Mouse (Mus musculus): ENCODE measurements around the gene Slc13a3. TPM values are rescaled to one million over a fixed set of nuclear protein-coding genes. Genes with fewer than 3 reads are reported as not detected.

Gene Slc13a3
- polyA plus RNA-seq, 1 experiment from 2014 or later = 0.17 TPM

- H3K36me3 ChIP-seq (ENCODE audit: control insufficient read depth, insufficient read depth, low read length) = peaks cover 7% of the 10 kb centered on the region; the same call in 1 of the 2 replicates
- 18% methylated on average over 3 of the region's 3 CpGs for WGBS
- ATAC-seq (ENCODE audit: low FRiP score) (no peak), DNase-seq (ENCODE audit: low spot score) (no peak)
- 0 out of 2 replicates have a peak, but pooled peaks cover 2% of the 10 kb centered on the region for H3K4me1 ChIP-seq (replicated peaks; ENCODE audit: control insufficient read depth, insufficient read depth, low read length)
- H3K4me3 ChIP-seq (ENCODE audit: low read depth, low read length) = no peak overlapping the region
- no peaks in the 10 kb centered on the region for H3K27me3 ChIP-seq (ENCODE audit: control insufficient read depth, insufficient read depth, low read length)
- no peak overlapping the region for H3K27ac ChIP-seq (ENCODE audit: low read depth, low read length)
- no peaks in the 10 kb centered on the region for H3K9me3 ChIP-seq (ENCODE audit: control insufficient read depth, low read length)
- no peak overlapping the region for H3K9ac ChIP-seq (ENCODE audit: low read depth, low read length)
- no peak overlapping the region for H3K4me2 ChIP-seq (replicated peaks; ENCODE audit: low read depth, low read length)
These were observed 102.0 kb downstream of the Slc13a3 start for GRCm38 (mm10) chr2:165371066-165371465.

DNA sequence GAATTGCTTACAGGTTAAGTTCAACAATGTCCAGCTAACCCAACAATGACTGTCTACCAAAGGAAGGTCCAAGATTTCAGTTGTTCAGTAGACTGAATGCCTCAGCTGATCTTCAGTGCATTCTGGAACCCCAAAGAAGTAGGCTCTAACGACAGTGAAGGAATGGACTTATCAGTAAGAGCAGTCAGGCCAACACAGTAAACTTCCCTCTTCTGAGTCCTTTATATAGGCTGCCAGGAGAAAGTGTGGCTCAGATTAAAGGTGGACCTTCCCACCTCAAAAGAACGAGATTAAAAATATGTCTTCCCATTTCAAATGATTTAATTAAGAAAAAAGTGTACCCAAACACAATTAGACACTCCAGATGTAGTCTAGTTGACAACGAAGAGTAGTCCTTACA lies 102.7 kb downstream of the Slc13a3 start:
- Histone ChIP-seq H3K9me3 (ENCODE audit: control insufficient read depth, low read length) (no peaks in the 10 kb centered on the region), H3K4me2 (replicated peaks; ENCODE audit: low read depth, low read length) (no peak overlapping the region), H3K36me3 (ENCODE audit: control insufficient read depth, insufficient read depth, low read length) (peaks cover 7% of the 10 kb centered on the region; the same call in 1 of the 2 replicates), H3K27me3 (ENCODE audit: control insufficient read depth, insufficient read depth, low read length) (no peaks in the 10 kb centered on the region), H3K4me1 (replicated peaks; ENCODE audit: control insufficient read depth, insufficient read depth, low read length) (0 out of 2 replicates have a peak, but pooled peaks cover 2% of the 10 kb centered on the region), H3K4me3 (ENCODE audit: low read depth, low read length) (no peak overlapping the region), H3K27ac (ENCODE audit: low read depth, low read length) (no peak overlapping the region), H3K9ac (ENCODE audit: low read depth, low read length) (no peak overlapping the region)
- no peak for DNase-seq (ENCODE audit: low spot score)
- WGBS = 87% methylated on average over 3 of the region's 3 CpGs
- ATAC-seq (ENCODE audit: low FRiP score) = no peak

GRCm38 (mm10) chr2:165368496-165368895 lies 104.5 kb downstream of the Slc13a3 start, which contains the start of gene Zfp663:
Gene Zfp663 (minus strand): TSS chr2:165368729.
- under 1% methylated on average over 27 of the region's 27 CpGs for WGBS
- Histone ChIP-seq H3K4me2 (replicated peaks; ENCODE audit: low read depth, low read length) (peak within 1 kb of the TSS; percentile 86), H3K27me3 (ENCODE audit: control insufficient read depth, insufficient read depth, low read length) (no peaks in the 10 kb centered on the region), H3K9me3 (ENCODE audit: control insufficient read depth, low read length) (no peaks in the 10 kb centered on the region), H3K4me3 (ENCODE audit: low read depth, low read length) (peak within 1 kb of the TSS; percentile 54), H3K36me3 (ENCODE audit: control insufficient read depth, insufficient read depth, low read length) (no peaks in the 10 kb centered on the region), H3K27ac (ENCODE audit: low read depth, low read length) (peak within 1 kb of the TSS; percentile 81), H3K4me1 (replicated peaks; ENCODE audit: control insufficient read depth, insufficient read depth, low read length) (peaks cover 4% of the 10 kb centered on the region; the same call in 1 of the 2 replicates), H3K9ac (ENCODE audit: low read depth, low read length) (peak within 1 kb of the TSS; percentile 78)
- ATAC-seq (ENCODE audit: low FRiP score) = peak; percentile 72
- DNase-seq (ENCODE audit: low spot score) = peak; percentile 89

- peak; percentile 47 for ATAC-seq (ENCODE audit: low FRiP score)
- no peaks in the 10 kb centered on the region for H3K9me3 ChIP-seq (ENCODE audit: control insufficient read depth, low read length)
These were observed 105.1 kb downstream of the Slc13a3 start for GRCm38 (mm10) chr2:165367868-165368439.

DNA sequence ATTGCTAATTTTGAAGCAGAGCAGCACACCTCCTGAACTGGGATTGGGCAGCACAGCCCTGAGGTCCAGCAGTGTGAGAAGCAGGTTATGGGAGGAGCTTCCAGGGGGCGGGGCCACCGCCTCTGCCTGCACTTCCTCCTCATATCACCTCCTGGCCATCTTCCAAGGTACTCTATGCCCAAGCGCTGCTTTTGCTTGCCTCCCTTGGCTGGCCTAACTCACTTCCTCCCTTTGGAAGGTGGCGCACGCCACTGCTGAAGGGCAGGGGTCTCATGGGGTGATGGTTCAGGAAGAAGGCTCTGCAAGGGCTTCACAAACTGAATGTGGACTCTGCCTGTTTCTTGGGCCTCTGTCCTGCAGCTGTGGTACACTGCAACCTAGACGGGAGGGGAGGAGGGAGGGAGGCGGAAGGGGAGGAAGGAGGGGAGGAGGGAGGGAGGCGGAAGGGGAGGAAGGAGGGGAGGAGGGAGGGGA lies 105.9 kb downstream of the Slc13a3 start:
- WGBS = 10% methylated on average over 5 of the region's 8 CpGs
- no peak overlapping the region for H3K4me3 ChIP-seq (ENCODE audit: low read depth, low read length)
- H3K27me3 ChIP-seq (ENCODE audit: control insufficient read depth, insufficient read depth, low read length) = no peaks in the 10 kb centered on the region
- H3K4me1 ChIP-seq (replicated peaks; ENCODE audit: control insufficient read depth, insufficient read depth, low read length) = peaks cover 4% of the 10 kb centered on the region; the same call in 1 of the 2 replicates
- no peaks in the 10 kb centered on the region for H3K9me3 ChIP-seq (ENCODE audit: control insufficient read depth, low read length)
- DNase-seq (ENCODE audit: low spot score) (peak; percentile 25), ATAC-seq (ENCODE audit: low FRiP score) (no peak)
- no peak overlapping the region for H3K27ac ChIP-seq (ENCODE audit: low read depth, low read length)
- H3K9ac ChIP-seq (ENCODE audit: low read depth, low read length) = no peak overlapping the region
- H3K36me3 ChIP-seq (ENCODE audit: control insufficient read depth, insufficient read depth, low read length) = no peaks in the 10 kb centered on the region
- H3K4me2 ChIP-seq (replicated peaks; ENCODE audit: low read depth, low read length) = peak overlapping the region; percentile 3; the same call in 1 of the 2 replicates

More at GRCm38 (mm10) chr2:165367868-165368439, 105.1 kb downstream of the Slc13a3 start:
- peak overlapping the region; percentile 81 for H3K27ac ChIP-seq (ENCODE audit: low read depth, low read length)
- H3K4me1 ChIP-seq (replicated peaks; ENCODE audit: control insufficient read depth, insufficient read depth, low read length) = peaks cover 4% of the 10 kb centered on the region; the same call in 1 of the 2 replicates
- H3K4me3 ChIP-seq (ENCODE audit: low read depth, low read length) = peak overlapping the region; percentile 54
- no peaks in the 10 kb centered on the region for H3K36me3 ChIP-seq (ENCODE audit: control insufficient read depth, insufficient read depth, low read length)
- 3% methylated on average over 13 of the region's 13 CpGs for WGBS
- peak overlapping the region; percentile 86 for H3K4me2 ChIP-seq (replicated peaks; ENCODE audit: low read depth, low read length)
- H3K9ac ChIP-seq (ENCODE audit: low read depth, low read length) = peak overlapping the region; percentile 78
- peak; percentile 78 for DNase-seq (ENCODE audit: low spot score)
- H3K27me3 ChIP-seq (ENCODE audit: control insufficient read depth, insufficient read depth, low read length) = no peaks in the 10 kb centered on the region

DNA sequence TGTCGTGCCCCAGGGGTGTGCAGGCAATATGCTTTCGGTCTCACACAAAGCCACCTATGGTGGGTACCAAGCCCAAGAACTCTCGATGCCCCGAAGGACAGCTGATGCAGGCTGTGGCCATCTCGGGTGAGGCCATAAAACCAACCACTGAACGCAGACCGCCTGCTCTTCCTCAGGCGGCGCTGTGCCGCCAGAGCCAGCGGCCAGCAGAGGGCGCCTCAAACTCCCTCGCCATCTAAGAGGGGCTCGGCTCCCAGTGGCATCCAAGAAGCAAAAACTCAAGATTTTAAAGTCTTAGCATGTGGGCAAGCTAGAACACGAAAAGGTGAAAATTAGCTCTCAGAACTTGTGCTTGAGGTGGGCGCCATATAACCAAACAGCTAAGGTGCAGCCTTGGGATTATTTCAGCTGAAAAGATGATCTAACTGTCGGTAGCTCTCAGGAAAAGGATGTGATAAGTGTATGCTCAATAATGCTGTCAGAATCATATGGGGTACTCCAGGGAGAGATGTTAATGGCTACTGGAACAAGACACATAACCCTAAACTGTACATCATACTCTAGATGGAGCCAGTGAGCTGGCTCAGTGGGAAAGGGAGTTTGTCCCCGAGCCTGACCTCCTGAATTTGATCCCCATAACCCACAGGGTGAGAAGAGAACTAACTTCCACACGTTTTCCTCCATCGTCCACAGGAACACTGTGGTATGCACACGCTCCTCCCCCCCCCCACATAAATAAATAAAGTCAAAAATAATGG lies 108.5 kb downstream of the Slc13a3 start:
- no peak overlapping the region for H3K27ac ChIP-seq (ENCODE audit: low read depth, low read length)
- H3K9ac ChIP-seq (ENCODE audit: low read depth, low read length) = no peak overlapping the region
- H3K4me2 ChIP-seq (replicated peaks; ENCODE audit: low read depth, low read length) = no peak overlapping the region
- H3K36me3 ChIP-seq (ENCODE audit: control insufficient read depth, insufficient read depth, low read length) = no peaks in the 10 kb centered on the region
- no peak overlapping the region for H3K4me3 ChIP-seq (ENCODE audit: low read depth, low read length)
- H3K9me3 ChIP-seq (ENCODE audit: control insufficient read depth, low read length) = no peaks in the 10 kb centered on the region
- H3K4me1 ChIP-seq (replicated peaks; ENCODE audit: control insufficient read depth, insufficient read depth, low read length) = peaks cover 4% of the 10 kb centered on the region; the same call in 1 of the 2 replicates
- DNase-seq (ENCODE audit: low spot score) (peak; percentile 88), ATAC-seq (ENCODE audit: low FRiP score) (no peak)
- WGBS = 12% methylated on average over 21 of the region's 21 CpGs
- H3K27me3 ChIP-seq (ENCODE audit: control insufficient read depth, insufficient read depth, low read length) = no peaks in the 10 kb centered on the region

DNA sequence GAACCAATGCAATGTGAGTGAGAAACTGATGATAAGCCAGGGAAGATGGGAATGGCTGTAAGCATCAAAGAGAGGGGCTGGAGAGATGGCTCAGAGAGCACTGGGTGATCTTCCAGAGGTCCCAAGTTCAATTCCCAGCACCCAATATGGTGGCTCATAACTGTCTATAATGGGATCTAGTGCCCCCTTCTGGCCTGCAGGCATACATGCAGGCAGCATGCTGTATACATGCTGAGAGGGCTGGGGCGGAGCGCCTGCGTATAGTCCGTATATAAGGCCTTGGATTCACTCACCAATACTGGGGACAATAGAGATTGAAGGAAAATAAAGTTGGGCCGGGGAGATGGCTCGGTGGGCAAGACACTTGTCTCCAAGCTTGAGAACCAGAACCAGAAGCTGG lies 109.7 kb downstream of the Slc13a3 start:
- H3K4me3 ChIP-seq (ENCODE audit: low read depth, low read length) = no peak overlapping the region
- no peaks in the 10 kb centered on the region for H3K36me3 ChIP-seq (ENCODE audit: control insufficient read depth, insufficient read depth, low read length)
- H3K4me2 ChIP-seq (replicated peaks; ENCODE audit: low read depth, low read length) = no peak overlapping the region
- DNase-seq (ENCODE audit: low spot score) (no peak), ATAC-seq (ENCODE audit: low FRiP score) (no peak)
- no peak overlapping the region for H3K9ac ChIP-seq (ENCODE audit: low read depth, low read length)
- H3K27me3 ChIP-seq (ENCODE audit: control insufficient read depth, insufficient read depth, low read length) = no peaks in the 10 kb centered on the region
- H3K9me3 ChIP-seq (ENCODE audit: control insufficient read depth, low read length) = no peaks in the 10 kb centered on the region
- H3K4me1 ChIP-seq (replicated peaks; ENCODE audit: control insufficient read depth, insufficient read depth, low read length) = peaks cover 4% of the 10 kb centered on the region; the same call in 1 of the 2 replicates
- 83% methylated on average over 6 of the region's 6 CpGs for WGBS
- H3K27ac ChIP-seq (ENCODE audit: low read depth, low read length) = no peak overlapping the region

DNA sequence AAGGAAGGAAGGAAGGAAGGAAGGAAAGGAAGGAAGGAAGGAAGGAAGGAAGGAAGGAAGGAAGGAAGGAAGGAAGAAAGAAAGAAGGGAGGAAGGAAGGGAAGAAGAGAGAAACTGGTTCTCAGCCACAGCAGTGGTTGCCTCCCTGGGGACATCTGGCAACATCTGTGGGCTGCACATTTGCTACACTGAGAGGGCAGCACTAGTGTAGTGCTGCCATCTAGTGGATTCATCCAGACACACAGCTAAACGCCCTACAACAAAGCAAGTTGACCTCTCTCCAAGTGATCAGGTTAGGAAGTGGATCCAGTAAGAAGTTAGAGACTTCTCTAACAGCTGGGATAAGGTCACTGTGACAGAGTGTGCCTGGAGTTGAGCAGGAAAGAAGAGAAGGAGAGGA lies 112.2 kb downstream of the Slc13a3 start:
- Histone ChIP-seq H3K9me3 (ENCODE audit: control insufficient read depth, low read length) (no peaks in the 10 kb centered on the region), H3K36me3 (ENCODE audit: control insufficient read depth, insufficient read depth, low read length) (no peaks in the 10 kb centered on the region), H3K4me1 (replicated peaks; ENCODE audit: control insufficient read depth, insufficient read depth, low read length) (peaks cover 2% of the 10 kb centered on the region; the same call in 1 of the 2 replicates), H3K9ac (ENCODE audit: low read depth, low read length) (no peak overlapping the region), H3K4me2 (replicated peaks; ENCODE audit: low read depth, low read length) (no peak overlapping the region), H3K27me3 (ENCODE audit: control insufficient read depth, insufficient read depth, low read length) (no peaks in the 10 kb centered on the region), H3K27ac (ENCODE audit: low read depth, low read length) (no peak overlapping the region), H3K4me3 (ENCODE audit: low read depth, low read length) (no peak overlapping the region)
- no peak for ATAC-seq (ENCODE audit: low FRiP score)
- 0% methylated on average over 1 of the region's 1 CpGs for WGBS
- DNase-seq (ENCODE audit: low spot score) = peak; percentile 86
